Mouse (Mus musculus): ENCODE results near the gene Rae1. TPM values are rescaled to one million over a fixed set of nuclear protein-coding genes. Genes with fewer than 3 reads are reported as not detected.

Rae1 gene
- 148 and 156 TPM in 2 replicates for polyA plus RNA-seq (2014; fragmentation: Nextera tagmentation; extraction: Ambion mirVana)

DNA sequence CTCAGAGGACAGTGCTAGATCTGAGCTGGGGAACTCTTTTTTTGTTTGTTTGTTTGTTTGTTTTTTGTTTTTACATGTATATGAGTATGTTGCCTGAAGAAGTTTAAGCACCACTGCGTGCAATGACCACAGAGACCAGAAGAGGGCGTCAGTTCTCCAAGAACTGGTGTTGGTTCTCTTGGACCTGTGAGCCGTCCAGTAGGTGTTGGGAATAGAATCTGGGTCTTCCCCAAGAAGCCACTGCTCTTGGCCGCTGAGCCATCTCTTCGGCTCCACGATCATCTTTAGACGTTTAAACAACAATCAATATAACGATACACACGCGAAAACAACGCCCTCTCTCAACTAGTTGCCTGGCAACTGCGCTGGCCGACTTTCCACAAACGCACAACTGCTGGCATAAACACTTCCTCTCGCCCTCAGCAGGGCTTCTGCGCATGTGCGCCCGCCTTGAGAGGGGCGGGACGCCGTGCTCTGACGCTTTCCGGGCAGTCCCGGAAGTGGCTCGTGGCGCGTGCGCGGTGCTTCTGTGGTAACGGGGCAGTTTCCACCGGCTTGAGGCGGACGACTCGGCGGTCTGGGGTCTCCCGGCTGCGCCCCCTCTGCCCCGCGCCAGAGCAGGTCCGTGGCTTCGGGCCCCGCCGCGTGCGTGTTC, at the start of gene Rae1:
Gene Rae1 (plus strand): TSS at position 488 of the 655 bp plus-strand sequence.
- ATAC-seq (peak; percentile 95), DNase-seq (ENCODE audit: low spot score) (peak; percentile 99)
- peak within 1 kb of the TSS; percentile 89 for H3K9ac ChIP-seq (ENCODE audit: low read length)
- H3K9me3 ChIP-seq (replicated peaks; ENCODE audit: control insufficient read depth, low read length), result no peaks in the 10 kb centered on the region
- H3K4me2 ChIP-seq (ENCODE audit: low read length), result peak within 1 kb of the TSS; percentile 87
- H3K27ac ChIP-seq (ENCODE audit: low read depth, low read length), result peak within 1 kb of the TSS; percentile 86
- H3K27me3 ChIP-seq (replicated peaks; ENCODE audit: control insufficient read depth, insufficient read depth, low read length), result no peaks in the 10 kb centered on the region
- peaks cover 7% of the 10 kb centered on the region for H3K4me1 ChIP-seq (ENCODE audit: control insufficient read depth, insufficient read depth, low read length)
- peaks cover 23% of the 10 kb centered on the region for H3K36me3 ChIP-seq (ENCODE audit: control insufficient read depth, insufficient read depth, low read length)
- WGBS, result under 1% methylated on average over 43 of the region's 45 CpGs
- H3K4me3 ChIP-seq (ENCODE audit: low read depth, low read length), result peak within 1 kb of the TSS; percentile 97

GRCm38 (mm10) chr2:172950119-172950676, 49.7 kb upstream of the Rae1 start:
- Histone ChIP-seq H3K9ac (ENCODE audit: low read length) (no peak overlapping the region), H3K36me3 (ENCODE audit: control insufficient read depth, insufficient read depth, low read length) (no peaks in the 10 kb centered on the region), H3K4me1 (ENCODE audit: control insufficient read depth, insufficient read depth, low read length) (no peaks in the 10 kb centered on the region), H3K27me3 (replicated peaks; ENCODE audit: control insufficient read depth, insufficient read depth, low read length) (no peaks in the 10 kb centered on the region), H3K9me3 (replicated peaks; ENCODE audit: control insufficient read depth, low read length) (no peaks in the 10 kb centered on the region), H3K4me3 (ENCODE audit: low read depth, low read length) (no peak overlapping the region), H3K4me2 (ENCODE audit: low read length) (no peak overlapping the region), H3K27ac (ENCODE audit: low read depth, low read length) (no peak overlapping the region)
- DNase-seq (ENCODE audit: low spot score), result peak; percentile 44
- ATAC-seq, result 0 out of 2 replicates have a peak, but pooled peaks have one; percentile 48
- 61% methylated on average over 9 of the region's 9 CpGs for WGBS

GRCm38 (mm10) chr2:172950722-172951121, 49.2 kb upstream of the Rae1 start:
- H3K36me3 ChIP-seq (ENCODE audit: control insufficient read depth, insufficient read depth, low read length), result no peaks in the 10 kb centered on the region
- H3K4me3 ChIP-seq (ENCODE audit: low read depth, low read length), result no peak overlapping the region
- no peaks in the 10 kb centered on the region for H3K9me3 ChIP-seq (replicated peaks; ENCODE audit: control insufficient read depth, low read length)
- no peak overlapping the region for H3K27ac ChIP-seq (ENCODE audit: low read depth, low read length)
- no peak overlapping the region for H3K9ac ChIP-seq (ENCODE audit: low read length)
- 24% methylated on average over 11 of the region's 11 CpGs for WGBS
- ATAC-seq, result 0 out of 2 replicates have a peak, but pooled peaks have one; percentile 23
- no peak overlapping the region for H3K4me2 ChIP-seq (ENCODE audit: low read length)
- no peaks in the 10 kb centered on the region for H3K27me3 ChIP-seq (replicated peaks; ENCODE audit: control insufficient read depth, insufficient read depth, low read length)
- no peaks in the 10 kb centered on the region for H3K4me1 ChIP-seq (ENCODE audit: control insufficient read depth, insufficient read depth, low read length)
- no peak for DNase-seq (ENCODE audit: low spot score)

- H3K27me3 ChIP-seq (replicated peaks; ENCODE audit: control insufficient read depth, insufficient read depth, low read length), result no peaks in the 10 kb centered on the region
- no peak overlapping the region for H3K4me3 ChIP-seq (ENCODE audit: low read depth, low read length)
- no peak for ATAC-seq
- no peak overlapping the region for H3K27ac ChIP-seq (ENCODE audit: low read depth, low read length)
- 73% methylated on average over 2 of the region's 2 CpGs for WGBS
- no peak for DNase-seq (ENCODE audit: low spot score)
- H3K9ac ChIP-seq (ENCODE audit: low read length), result no peak overlapping the region
- no peak overlapping the region for H3K4me2 ChIP-seq (ENCODE audit: low read length)
- no peaks in the 10 kb centered on the region for H3K4me1 ChIP-seq (ENCODE audit: control insufficient read depth, insufficient read depth, low read length)
- H3K9me3 ChIP-seq (replicated peaks; ENCODE audit: control insufficient read depth, low read length), result 0 out of 2 replicates have a peak, but pooled peaks cover 4% of the 10 kb centered on the region
- H3K36me3 ChIP-seq (ENCODE audit: control insufficient read depth, insufficient read depth, low read length), result no peaks in the 10 kb centered on the region
Observed at GRCm38 (mm10) chr2:172951976-172952375, 47.9 kb upstream of the Rae1 start.

- Histone ChIP-seq H3K4me3 (ENCODE audit: low read depth, low read length) (no peak overlapping the region), H3K4me2 (ENCODE audit: low read length) (no peak overlapping the region), H3K9ac (ENCODE audit: low read length) (no peak overlapping the region), H3K4me1 (ENCODE audit: control insufficient read depth, insufficient read depth, low read length) (peaks cover 6% of the 10 kb centered on the region; the same call in 1 of the 2 replicates), H3K27ac (ENCODE audit: low read depth, low read length) (no peak overlapping the region), H3K27me3 (replicated peaks; ENCODE audit: control insufficient read depth, insufficient read depth, low read length) (no peaks in the 10 kb centered on the region), H3K9me3 (replicated peaks; ENCODE audit: control insufficient read depth, low read length) (0 out of 2 replicates have a peak, but pooled peaks cover 4% of the 10 kb centered on the region), H3K36me3 (ENCODE audit: control insufficient read depth, insufficient read depth, low read length) (no peaks in the 10 kb centered on the region)
- no peak for ATAC-seq
- DNase-seq (ENCODE audit: low spot score), result no peak
- 5% methylated on average over 5 of the region's 5 CpGs for WGBS
Observed at GRCm38 (mm10) chr2:172958579-172958978, 41.3 kb upstream of the Rae1 start.

- no peak for DNase-seq (ENCODE audit: low spot score)
Observed at GRCm38 (mm10) chr2:172959006-172959768, 40.7 kb upstream of the Rae1 start.

DNA sequence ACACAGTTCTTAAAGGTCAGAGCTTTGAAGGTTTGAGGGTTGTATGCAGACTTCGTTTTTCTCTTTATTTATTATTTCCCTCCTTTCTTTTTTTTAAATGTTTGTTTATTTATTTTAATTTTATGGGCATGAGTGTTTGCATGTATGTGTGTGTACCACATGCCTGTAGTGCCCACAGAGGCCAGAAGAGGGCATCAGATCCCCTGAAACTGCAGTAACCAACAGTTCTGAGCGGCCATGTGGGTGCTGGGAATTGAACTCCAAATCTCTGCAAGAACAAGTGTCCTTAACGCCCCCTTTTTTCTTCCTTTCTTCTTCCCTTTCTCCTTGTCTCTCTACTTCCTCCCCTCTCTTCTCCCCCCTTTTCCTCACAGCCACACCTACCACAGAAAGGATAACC, 39.6 kb upstream of the Rae1 start:
- ATAC-seq, result no peak
- Histone ChIP-seq H3K36me3 (ENCODE audit: control insufficient read depth, insufficient read depth, low read length) (no peaks in the 10 kb centered on the region), H3K27me3 (replicated peaks; ENCODE audit: control insufficient read depth, insufficient read depth, low read length) (no peaks in the 10 kb centered on the region), H3K27ac (ENCODE audit: low read depth, low read length) (no peak overlapping the region), H3K4me2 (ENCODE audit: low read length) (no peak overlapping the region), H3K9me3 (replicated peaks; ENCODE audit: control insufficient read depth, low read length) (0 out of 2 replicates have a peak, but pooled peaks cover 4% of the 10 kb centered on the region), H3K4me1 (ENCODE audit: control insufficient read depth, insufficient read depth, low read length) (peaks cover 6% of the 10 kb centered on the region; the same call in 1 of the 2 replicates), H3K4me3 (ENCODE audit: low read depth, low read length) (no peak overlapping the region), H3K9ac (ENCODE audit: low read length) (no peak overlapping the region)
- DNase-seq (ENCODE audit: low spot score), result no peak
- WGBS, result 82% methylated on average over 3 of the region's 3 CpGs

More at GRCm38 (mm10) chr2:172959006-172959768, 40.7 kb upstream of the Rae1 start:
- no peak for ATAC-seq
- Histone ChIP-seq H3K9ac (ENCODE audit: low read length) (no peak overlapping the region), H3K27me3 (replicated peaks; ENCODE audit: control insufficient read depth, insufficient read depth, low read length) (no peaks in the 10 kb centered on the region), H3K4me3 (ENCODE audit: low read depth, low read length) (no peak overlapping the region), H3K36me3 (ENCODE audit: control insufficient read depth, insufficient read depth, low read length) (no peaks in the 10 kb centered on the region), H3K4me2 (ENCODE audit: low read length) (no peak overlapping the region), H3K9me3 (replicated peaks; ENCODE audit: control insufficient read depth, low read length) (0 out of 2 replicates have a peak, but pooled peaks cover 4% of the 10 kb centered on the region), H3K27ac (ENCODE audit: low read depth, low read length) (no peak overlapping the region), H3K4me1 (ENCODE audit: control insufficient read depth, insufficient read depth, low read length) (peaks cover 6% of the 10 kb centered on the region; the same call in 1 of the 2 replicates)
- 49% methylated on average over 13 of the region's 13 CpGs for WGBS

DNA sequence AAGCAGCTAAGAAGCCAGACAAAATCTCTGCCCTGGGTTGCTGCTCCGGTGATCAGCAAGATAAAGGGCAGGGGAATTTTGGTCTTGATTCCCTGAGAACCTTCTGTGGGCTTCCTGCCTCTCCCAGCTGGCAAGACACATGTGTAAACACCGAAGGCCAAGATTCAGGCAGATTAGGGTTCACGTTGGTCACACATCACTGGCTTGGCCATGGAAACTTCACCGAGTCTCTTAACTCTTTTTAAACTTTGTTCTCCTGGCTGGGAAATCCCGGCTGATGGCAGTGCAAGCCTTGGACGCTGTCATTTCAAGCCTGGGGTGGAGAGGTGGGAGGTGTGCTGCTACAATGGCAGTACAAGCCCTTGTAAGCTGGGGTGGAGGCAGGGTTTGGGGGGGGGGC, 38.7 kb upstream of the Rae1 start:
- Histone ChIP-seq H3K27me3 (replicated peaks; ENCODE audit: control insufficient read depth, insufficient read depth, low read length) (no peaks in the 10 kb centered on the region), H3K27ac (ENCODE audit: low read depth, low read length) (no peak overlapping the region), H3K9me3 (replicated peaks; ENCODE audit: control insufficient read depth, low read length) (0 out of 2 replicates have a peak, but pooled peaks cover 1% of the 10 kb centered on the region), H3K4me1 (ENCODE audit: control insufficient read depth, insufficient read depth, low read length) (peaks cover 6% of the 10 kb centered on the region; the same call in 1 of the 2 replicates), H3K36me3 (ENCODE audit: control insufficient read depth, insufficient read depth, low read length) (no peaks in the 10 kb centered on the region), H3K4me2 (ENCODE audit: low read length) (no peak overlapping the region), H3K4me3 (ENCODE audit: low read depth, low read length) (no peak overlapping the region), H3K9ac (ENCODE audit: low read length) (no peak overlapping the region)
- 56% methylated on average over 6 of the region's 6 CpGs for WGBS
- ATAC-seq (no peak), DNase-seq (ENCODE audit: low spot score) (no peak)

Data from forebrain, embryonic 14.5 days (tissue).